Mouse (Mus musculus): ENCODE results near the gene Slc4a4. TPM values are rescaled to one million over a fixed set of nuclear protein-coding genes. Genes with fewer than 3 reads are reported as not detected.

Slc4a4 gene
- polyA plus RNA-seq, 1 experiment from 2014 or later: 12.7 TPM

GRCm38 (mm10) chr5:88930129-88930528 lies 43.5 kb downstream of the Slc4a4 start:
- Histone ChIP-seq H3K36me3 (ENCODE audit: insufficient read depth, low read length) (no peaks in the 10 kb centered on the region), H3K27me3 (ENCODE audit: insufficient read depth, low read length) (no peaks in the 10 kb centered on the region), H3K4me3 (ENCODE audit: low read length) (no peak overlapping the region), H3K27ac (ENCODE audit: low read length) (no peak overlapping the region), H3K9me3 (ENCODE audit: low read length) (no peaks in the 10 kb centered on the region), H3K4me1 (ENCODE audit: insufficient read depth, low read length) (peaks cover 36% of the 10 kb centered on the region), H3K9ac (replicated peaks; ENCODE audit: low read length) (no peak overlapping the region), H3K4me2 (replicated peaks; ENCODE audit: low read depth, low read length) (peak overlapping the region; percentile 26)
- WGBS: 40% methylated on average over 5 of the region's 5 CpGs
- ATAC-seq (ENCODE audit: low FRiP score, low TSS enrichment): 0 out of 2 replicates have a peak, but pooled peaks have one; percentile 4

- Histone ChIP-seq H3K9ac (replicated peaks; ENCODE audit: low read length) (no peak overlapping the region), H3K4me1 (ENCODE audit: insufficient read depth, low read length) (peaks cover 36% of the 10 kb centered on the region), H3K4me2 (replicated peaks; ENCODE audit: low read depth, low read length) (no peak overlapping the region), H3K36me3 (ENCODE audit: insufficient read depth, low read length) (no peaks in the 10 kb centered on the region), H3K4me3 (ENCODE audit: low read length) (no peak overlapping the region), H3K9me3 (ENCODE audit: low read length) (no peaks in the 10 kb centered on the region), H3K27ac (ENCODE audit: low read length) (no peak overlapping the region), H3K27me3 (ENCODE audit: insufficient read depth, low read length) (no peaks in the 10 kb centered on the region)
- 42% methylated on average over 11 of the region's 11 CpGs for WGBS
- ATAC-seq (ENCODE audit: low FRiP score, low TSS enrichment): no peak
These were observed 44.0 kb downstream of the Slc4a4 start for GRCm38 (mm10) chr5:88930611-88931010.

GRCm38 (mm10) chr5:88931176-88931575 lies 44.6 kb downstream of the Slc4a4 start:
- H3K27ac ChIP-seq (ENCODE audit: low read length): no peak overlapping the region
- no peak overlapping the region for H3K9ac ChIP-seq (replicated peaks; ENCODE audit: low read length)
- 77% methylated on average over 9 of the region's 9 CpGs for WGBS
- no peaks in the 10 kb centered on the region for H3K36me3 ChIP-seq (ENCODE audit: insufficient read depth, low read length)
- peaks cover 36% of the 10 kb centered on the region for H3K4me1 ChIP-seq (ENCODE audit: insufficient read depth, low read length)
- no peaks in the 10 kb centered on the region for H3K9me3 ChIP-seq (ENCODE audit: low read length)
- H3K4me2 ChIP-seq (replicated peaks; ENCODE audit: low read depth, low read length): no peak overlapping the region
- no peaks in the 10 kb centered on the region for H3K27me3 ChIP-seq (ENCODE audit: insufficient read depth, low read length)
- no peak for ATAC-seq (ENCODE audit: low FRiP score, low TSS enrichment)
- H3K4me3 ChIP-seq (ENCODE audit: low read length): no peak overlapping the region

DNA sequence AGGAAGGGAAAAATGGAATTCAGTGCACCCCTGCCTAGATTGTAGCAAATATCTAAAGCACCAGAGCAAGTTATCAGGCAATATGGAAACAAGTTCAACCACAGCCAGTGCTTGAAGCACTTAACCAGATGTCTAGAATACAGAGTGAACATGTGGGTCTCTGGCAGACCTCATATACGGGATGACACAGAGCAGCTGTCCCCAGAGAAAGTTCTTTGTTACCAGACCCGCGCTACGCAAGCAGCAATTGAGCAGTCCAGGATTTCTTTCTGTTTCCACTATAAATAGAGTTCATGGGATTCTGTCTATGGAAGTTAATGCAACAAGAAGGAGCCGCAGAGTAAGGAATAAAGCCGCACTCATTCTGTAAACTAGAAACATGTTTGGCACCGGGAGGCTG lies 46.8 kb downstream of the Slc4a4 start:
- no peak overlapping the region for H3K4me3 ChIP-seq (ENCODE audit: low read length)
- H3K27me3 ChIP-seq (ENCODE audit: insufficient read depth, low read length): no peaks in the 10 kb centered on the region
- peaks cover 36% of the 10 kb centered on the region for H3K4me1 ChIP-seq (ENCODE audit: insufficient read depth, low read length)
- no peak overlapping the region for H3K4me2 ChIP-seq (replicated peaks; ENCODE audit: low read depth, low read length)
- no peaks in the 10 kb centered on the region for H3K36me3 ChIP-seq (ENCODE audit: insufficient read depth, low read length)
- no peak for ATAC-seq (ENCODE audit: low FRiP score, low TSS enrichment)
- H3K9me3 ChIP-seq (ENCODE audit: low read length): no peaks in the 10 kb centered on the region
- 53% methylated on average over 7 of the region's 7 CpGs for WGBS
- H3K9ac ChIP-seq (replicated peaks; ENCODE audit: low read length): no peak overlapping the region
- no peak overlapping the region for H3K27ac ChIP-seq (ENCODE audit: low read length)

GRCm38 (mm10) chr5:88933946-88934345 lies 47.3 kb downstream of the Slc4a4 start:
- no peaks in the 10 kb centered on the region for H3K27me3 ChIP-seq (ENCODE audit: insufficient read depth, low read length)
- H3K4me1 ChIP-seq (ENCODE audit: insufficient read depth, low read length): peaks cover 31% of the 10 kb centered on the region
- WGBS: 72% methylated on average over 14 of the region's 14 CpGs
- ATAC-seq (ENCODE audit: low FRiP score, low TSS enrichment): no peak
- H3K4me2 ChIP-seq (replicated peaks; ENCODE audit: low read depth, low read length): no peak overlapping the region
- H3K27ac ChIP-seq (ENCODE audit: low read length): no peak overlapping the region
- H3K4me3 ChIP-seq (ENCODE audit: low read length): no peak overlapping the region
- H3K9ac ChIP-seq (replicated peaks; ENCODE audit: low read length): 0 out of 2 replicates have a peak overlapping the region, but pooled peaks have one; percentile 32
- no peaks in the 10 kb centered on the region for H3K36me3 ChIP-seq (ENCODE audit: insufficient read depth, low read length)
- H3K9me3 ChIP-seq (ENCODE audit: low read length): no peaks in the 10 kb centered on the region

GRCm38 (mm10) chr5:88938208-88938607 lies 51.6 kb downstream of the Slc4a4 start:
- H3K4me2 ChIP-seq (replicated peaks; ENCODE audit: low read depth, low read length): no peak overlapping the region
- 55% methylated on average over 1 of the region's 1 CpGs for WGBS
- H3K27me3 ChIP-seq (ENCODE audit: insufficient read depth, low read length): no peaks in the 10 kb centered on the region
- peaks cover 16% of the 10 kb centered on the region for H3K4me1 ChIP-seq (ENCODE audit: insufficient read depth, low read length)
- no peaks in the 10 kb centered on the region for H3K9me3 ChIP-seq (ENCODE audit: low read length)
- ATAC-seq (ENCODE audit: low FRiP score, low TSS enrichment): no peak
- H3K9ac ChIP-seq (replicated peaks; ENCODE audit: low read length): no peak overlapping the region
- H3K36me3 ChIP-seq (ENCODE audit: insufficient read depth, low read length): no peaks in the 10 kb centered on the region
- H3K27ac ChIP-seq (ENCODE audit: low read length): no peak overlapping the region
- no peak overlapping the region for H3K4me3 ChIP-seq (ENCODE audit: low read length)

DNA sequence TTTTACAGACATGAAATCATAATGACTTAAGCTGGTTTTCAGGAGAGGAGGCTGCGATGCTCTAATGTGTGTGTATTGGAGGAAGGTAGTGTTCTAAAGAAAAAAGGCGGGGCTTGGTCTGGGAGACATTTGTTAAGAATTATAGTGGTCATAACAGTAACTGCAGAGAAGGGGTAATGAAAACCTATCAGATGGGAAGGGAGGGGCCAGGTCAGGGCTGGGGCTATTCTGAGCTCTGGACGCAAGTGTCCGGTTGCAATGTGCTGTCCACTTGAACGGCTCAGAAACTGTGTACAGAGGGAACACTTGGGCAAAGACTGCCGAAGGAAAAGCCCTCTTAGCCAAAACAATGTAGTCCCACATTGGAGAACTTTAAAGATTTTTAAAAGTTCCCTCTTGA lies 52.5 kb downstream of the Slc4a4 start:
- peak; percentile 87 for ATAC-seq (ENCODE audit: low FRiP score, low TSS enrichment)
- H3K36me3 ChIP-seq (ENCODE audit: insufficient read depth, low read length): no peaks in the 10 kb centered on the region
- no peaks in the 10 kb centered on the region for H3K9me3 ChIP-seq (ENCODE audit: low read length)
- peaks cover 9% of the 10 kb centered on the region for H3K4me1 ChIP-seq (ENCODE audit: insufficient read depth, low read length)
- H3K4me3 ChIP-seq (ENCODE audit: low read length): no peak overlapping the region
- H3K4me2 ChIP-seq (replicated peaks; ENCODE audit: low read depth, low read length): no peak overlapping the region
- no peak overlapping the region for H3K9ac ChIP-seq (replicated peaks; ENCODE audit: low read length)
- H3K27me3 ChIP-seq (ENCODE audit: insufficient read depth, low read length): no peaks in the 10 kb centered on the region
- 16% methylated on average over 6 of the region's 6 CpGs for WGBS
- no peak overlapping the region for H3K27ac ChIP-seq (ENCODE audit: low read length)

GRCm38 (mm10) chr5:88939782-88940181 lies 53.2 kb downstream of the Slc4a4 start:
- Histone ChIP-seq H3K27me3 (ENCODE audit: insufficient read depth, low read length) (no peaks in the 10 kb centered on the region), H3K4me1 (ENCODE audit: insufficient read depth, low read length) (peaks cover 8% of the 10 kb centered on the region; the same call in 1 of the 2 replicates), H3K4me2 (replicated peaks; ENCODE audit: low read depth, low read length) (no peak overlapping the region), H3K9me3 (ENCODE audit: low read length) (no peaks in the 10 kb centered on the region), H3K36me3 (ENCODE audit: insufficient read depth, low read length) (no peaks in the 10 kb centered on the region), H3K9ac (replicated peaks; ENCODE audit: low read length) (no peak overlapping the region), H3K27ac (ENCODE audit: low read length) (no peak overlapping the region), H3K4me3 (ENCODE audit: low read length) (no peak overlapping the region)
- WGBS: 54% methylated on average over 2 of the region's 2 CpGs
- no peak for ATAC-seq (ENCODE audit: low FRiP score, low TSS enrichment)

- Histone ChIP-seq H3K4me3 (ENCODE audit: low read length) (no peak overlapping the region), H3K9me3 (ENCODE audit: low read length) (no peaks in the 10 kb centered on the region), H3K4me2 (replicated peaks; ENCODE audit: low read depth, low read length) (no peak overlapping the region), H3K27me3 (ENCODE audit: insufficient read depth, low read length) (no peaks in the 10 kb centered on the region), H3K36me3 (ENCODE audit: insufficient read depth, low read length) (no peaks in the 10 kb centered on the region), H3K9ac (replicated peaks; ENCODE audit: low read length) (no peak overlapping the region), H3K27ac (ENCODE audit: low read length) (no peak overlapping the region), H3K4me1 (ENCODE audit: insufficient read depth, low read length) (peaks cover 8% of the 10 kb centered on the region; the same call in 1 of the 2 replicates)
- no peak for ATAC-seq (ENCODE audit: low FRiP score, low TSS enrichment)
- WGBS: 86% methylated on average over 7 of the region's 7 CpGs
These were observed 55.3 kb downstream of the Slc4a4 start for GRCm38 (mm10) chr5:88941905-88942304.

- H3K27ac ChIP-seq (ENCODE audit: low read length): no peak overlapping the region
- no peaks in the 10 kb centered on the region for H3K36me3 ChIP-seq (ENCODE audit: insufficient read depth, low read length)
These were observed 59.2 kb downstream of the Slc4a4 start for GRCm38 (mm10) chr5:88945661-88946339.

More at GRCm38 (mm10) chr5:88945661-88946339, 59.2 kb downstream of the Slc4a4 start:
- WGBS: 93% methylated on average over 10 of the region's 10 CpGs
- Histone ChIP-seq H3K9me3 (ENCODE audit: low read length) (no peaks in the 10 kb centered on the region), H3K9ac (replicated peaks; ENCODE audit: low read length) (no peak overlapping the region), H3K4me2 (replicated peaks; ENCODE audit: low read depth, low read length) (no peak overlapping the region), H3K4me3 (ENCODE audit: low read length) (no peak overlapping the region), H3K4me1 (ENCODE audit: insufficient read depth, low read length) (no peaks in the 10 kb centered on the region), H3K27me3 (ENCODE audit: insufficient read depth, low read length) (no peaks in the 10 kb centered on the region)
- ATAC-seq (ENCODE audit: low FRiP score, low TSS enrichment): no peak

Data from kidney, embryonic 16.5 days (tissue).